Mouse (Mus musculus) CH12.LX (cell line): ENCODE data around the gene Dad1.

ENCODE experiments used
- CHD1 ChIP-seq: IDR thresholded peaks from 2 replicates; pipeline ENCODE4 v1.6.1; 2012; ENCODE audit warnings: low read depth, low read length, improper control_type of control experiment, inconsistent platforms
- MAX ChIP-seq: IDR thresholded peaks from 2 replicates; pipeline ENCODE4 v1.6.1; 2011; ENCODE audit warnings: low read length, improper control_type of control experiment
- NRF1 ChIP-seq: IDR thresholded peaks from 2 replicates; pipeline ENCODE4 v1.6.1; 2014; ENCODE audit warnings: low read depth, mild to moderate bottlenecking, inconsistent platforms, low read length, improper control_type of control experiment, moderate library complexity

DNA sequence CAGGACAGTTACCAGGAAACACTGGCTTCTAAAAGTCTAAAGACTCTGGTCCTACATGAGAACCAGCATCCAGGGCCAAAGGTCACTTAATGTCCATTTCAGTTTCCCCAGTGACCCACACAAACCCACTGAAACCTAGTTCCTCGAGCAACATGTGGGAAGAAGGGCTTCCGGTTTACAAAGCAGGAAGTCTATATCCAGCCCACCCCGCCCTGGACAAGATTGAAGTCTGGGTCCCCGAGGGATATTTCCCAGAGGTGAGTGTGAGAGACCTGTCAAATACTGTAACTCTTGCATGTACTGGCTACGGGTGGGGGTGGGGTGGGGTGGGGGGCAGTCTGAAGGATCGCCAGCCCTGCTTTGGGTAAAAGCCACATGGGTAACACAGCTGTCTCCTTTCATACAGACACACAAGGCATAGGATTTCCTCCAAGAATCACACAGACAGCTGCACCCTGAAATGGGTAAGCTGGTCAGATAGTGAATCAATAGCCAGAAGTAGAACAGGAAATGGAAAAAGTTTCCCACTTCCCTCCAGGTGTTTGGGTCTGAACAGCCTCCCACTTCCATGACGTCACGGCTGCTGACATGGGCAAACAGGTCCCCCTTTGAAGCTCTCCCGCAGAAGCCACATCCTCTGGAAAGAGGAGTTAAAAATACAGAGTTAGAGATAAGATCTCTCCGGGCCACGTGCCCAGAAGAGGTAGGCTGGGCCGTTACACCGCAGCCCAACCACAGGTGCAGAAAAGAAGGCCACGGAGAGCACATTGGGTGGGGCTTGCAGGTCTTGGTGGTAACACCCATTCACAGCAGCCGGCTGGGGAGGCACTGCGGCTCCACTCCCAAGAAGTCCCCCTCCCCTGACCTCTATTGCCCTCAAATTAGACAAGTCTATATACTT is 26.7 kb downstream of the Dad1 start:
- TF ChIP-seq MAX (peak; percentile 95), NRF1 (no peak), CHD1 (no peak)
